Mouse (Mus musculus): ENCODE measurements at regions not wholly inside any gene's neighbourhood (a gene's known extent, or its start where the extent isn't known, plus 50 kb on each side); places are given as distances from the start of the nearest gene placed in this dataset.

GRCm38 (mm10) chr5:95864252-95864651, 88.5 kb downstream of the E330014E10Rik start:
- H3K27me3 ChIP-seq (ENCODE audit: control insufficient read depth, insufficient read depth, insufficient read length), result no peaks in the 10 kb centered on the region
- TF ChIP-seq CEBPB (IDR thresholded peaks at IDR 0.05; ENCODE audit: insufficient read depth, poor library complexity, severe bottlenecking) (no peak), SRF (IDR thresholded peaks at IDR 0.05; ENCODE audit: control insufficient read depth, insufficient read length, low read depth) (no peak), POLR2A (IDR thresholded peaks at IDR 0.05; ENCODE audit: insufficient read length, low read depth) (no peak), USF1 (IDR thresholded peaks at IDR 0.05; ENCODE audit: low read depth) (no peak), MYOG (IDR thresholded peaks at IDR 0.05; ENCODE audit: control insufficient read depth in 1 of 3, insufficient read depth in 1 of 3, insufficient read length in 2 of 3, low read depth in 2 of 3) (no peak), TCF3 (IDR thresholded peaks at IDR 0.05; ENCODE audit: insufficient read length, low read depth) (no peak), MAX (IDR thresholded peaks at IDR 0.05; ENCODE audit: low read depth) (no peak), POLR2AphosphoS2 (IDR thresholded peaks at IDR 0.05; ENCODE audit: insufficient read length, low read depth) (no peak)
- H3K36me3 ChIP-seq (ENCODE audit: control insufficient read depth, insufficient read depth), result no peaks in the 10 kb centered on the region
- no peak overlapping the region for H3K4me3 ChIP-seq
- H3K4me2 ChIP-seq (ENCODE audit: low read depth), result no peak overlapping the region
- H3K79me2 ChIP-seq (ENCODE audit: control insufficient read depth, insufficient read depth), result no peaks in the 10 kb centered on the region
- H3ac ChIP-seq (ENCODE audit: control insufficient read depth, insufficient read length), result no peak overlapping the region

- Histone ChIP-seq H3K27me3 (ENCODE audit: control insufficient read depth, insufficient read depth, insufficient read length) (no peaks in the 10 kb centered on the region), H3K4me3 (no peak overlapping the region), H3K4me2 (ENCODE audit: low read depth) (no peak overlapping the region), H3K79me2 (ENCODE audit: control insufficient read depth, insufficient read depth) (no peaks in the 10 kb centered on the region), H3ac (ENCODE audit: control insufficient read depth, insufficient read length) (no peak overlapping the region), H3K36me3 (ENCODE audit: control insufficient read depth, insufficient read depth) (no peaks in the 10 kb centered on the region)
- no peak for TF ChIP-seq MAX (IDR thresholded peaks at IDR 0.05; ENCODE audit: low read depth)
- no peak for TF ChIP-seq USF1 (IDR thresholded peaks at IDR 0.05; ENCODE audit: low read depth)
- no peak for TF ChIP-seq POLR2A (IDR thresholded peaks at IDR 0.05; ENCODE audit: insufficient read length, low read depth)
- TF ChIP-seq TCF3 (IDR thresholded peaks at IDR 0.05; ENCODE audit: insufficient read length, low read depth), result no peak
- TF ChIP-seq TCF12 (IDR thresholded peaks at IDR 0.05; ENCODE audit: insufficient read depth, poor library complexity, severe bottlenecking), result no peak
- no peak for TF ChIP-seq CEBPB (IDR thresholded peaks at IDR 0.05; ENCODE audit: insufficient read depth, poor library complexity, severe bottlenecking)
- no peak for TF ChIP-seq MYOD1 (IDR thresholded peaks at IDR 0.05; ENCODE audit: control insufficient read depth in 1 of 3, insufficient read length in 2 of 3, low read depth in 2 of 3)
- no peak for TF ChIP-seq REST (IDR thresholded peaks at IDR 0.05; ENCODE audit: insufficient read depth, insufficient read length)
- TF ChIP-seq E2F4 (IDR thresholded peaks at IDR 0.05; ENCODE audit: insufficient read depth), result no peak
- no peak for TF ChIP-seq POLR2AphosphoS2 (IDR thresholded peaks at IDR 0.05; ENCODE audit: insufficient read length, low read depth)
- TF ChIP-seq SRF (IDR thresholded peaks at IDR 0.05; ENCODE audit: control insufficient read depth, insufficient read length, low read depth), result no peak
- no peak for TF ChIP-seq MYOG (IDR thresholded peaks at IDR 0.05; ENCODE audit: control insufficient read depth in 1 of 3, insufficient read depth in 1 of 3, insufficient read length in 2 of 3, low read depth in 2 of 3)
Observed at GRCm38 (mm10) chr5:95864725-95865492, 89.1 kb downstream of the E330014E10Rik start.

GRCm38 (mm10) chr5:95865516-95865915, 89.7 kb downstream of the E330014E10Rik start:
- Histone ChIP-seq H3ac (ENCODE audit: control insufficient read depth, insufficient read length) (no peak overlapping the region), H3K79me2 (ENCODE audit: control insufficient read depth, insufficient read depth) (no peaks in the 10 kb centered on the region), H3K36me3 (ENCODE audit: control insufficient read depth, insufficient read depth) (no peaks in the 10 kb centered on the region), H3K27me3 (ENCODE audit: control insufficient read depth, insufficient read depth, insufficient read length) (no peaks in the 10 kb centered on the region), H3K4me3 (no peak overlapping the region), H3K4me2 (ENCODE audit: low read depth) (no peak overlapping the region)
- no peak for TF ChIP-seq E2F4 (IDR thresholded peaks at IDR 0.05; ENCODE audit: insufficient read depth)
- TF ChIP-seq MYOD1 (IDR thresholded peaks at IDR 0.05; ENCODE audit: control insufficient read depth in 1 of 3, insufficient read length in 2 of 3, low read depth in 2 of 3), result no peak
- TF ChIP-seq REST (IDR thresholded peaks at IDR 0.05; ENCODE audit: insufficient read depth, insufficient read length), result no peak
- TF ChIP-seq TCF12 (IDR thresholded peaks at IDR 0.05; ENCODE audit: insufficient read depth, poor library complexity, severe bottlenecking), result no peak
- no peak for TF ChIP-seq MAX (IDR thresholded peaks at IDR 0.05; ENCODE audit: low read depth)
- no peak for TF ChIP-seq CEBPB (IDR thresholded peaks at IDR 0.05; ENCODE audit: insufficient read depth, poor library complexity, severe bottlenecking)
- TF ChIP-seq USF1 (IDR thresholded peaks at IDR 0.05; ENCODE audit: low read depth), result no peak
- TF ChIP-seq POLR2AphosphoS2 (IDR thresholded peaks at IDR 0.05; ENCODE audit: insufficient read length, low read depth), result no peak
- no peak for TF ChIP-seq TCF3 (IDR thresholded peaks at IDR 0.05; ENCODE audit: insufficient read length, low read depth)
- TF ChIP-seq POLR2A (IDR thresholded peaks at IDR 0.05; ENCODE audit: insufficient read length, low read depth), result no peak
- no peak for TF ChIP-seq SRF (IDR thresholded peaks at IDR 0.05; ENCODE audit: control insufficient read depth, insufficient read length, low read depth)
- TF ChIP-seq MYOG (IDR thresholded peaks at IDR 0.05; ENCODE audit: control insufficient read depth in 1 of 3, insufficient read depth in 1 of 3, insufficient read length in 2 of 3, low read depth in 2 of 3), result no peak

GRCm38 (mm10) chr5:95866848-95867495, 89.8 kb upstream of the Cxcl13 start:
- no peak overlapping the region for H3K4me3 ChIP-seq
- no peak overlapping the region for H3K4me2 ChIP-seq (ENCODE audit: low read depth)
- no peaks in the 10 kb centered on the region for H3K79me2 ChIP-seq (ENCODE audit: control insufficient read depth, insufficient read depth)
- no peaks in the 10 kb centered on the region for H3K27me3 ChIP-seq (ENCODE audit: control insufficient read depth, insufficient read depth, insufficient read length)
- TF ChIP-seq MAX (IDR thresholded peaks at IDR 0.05; ENCODE audit: low read depth), result no peak
- TF ChIP-seq USF1 (IDR thresholded peaks at IDR 0.05; ENCODE audit: low read depth), result no peak
- no peak for TF ChIP-seq MYOG (IDR thresholded peaks at IDR 0.05; ENCODE audit: control insufficient read depth in 1 of 3, insufficient read depth in 1 of 3, insufficient read length in 2 of 3, low read depth in 2 of 3)
- no peak for TF ChIP-seq E2F4 (IDR thresholded peaks at IDR 0.05; ENCODE audit: insufficient read depth)
- no peak for TF ChIP-seq TCF12 (IDR thresholded peaks at IDR 0.05; ENCODE audit: insufficient read depth, poor library complexity, severe bottlenecking)
- no peak for TF ChIP-seq CEBPB (IDR thresholded peaks at IDR 0.05; ENCODE audit: insufficient read depth, poor library complexity, severe bottlenecking)
- TF ChIP-seq POLR2AphosphoS2 (IDR thresholded peaks at IDR 0.05; ENCODE audit: insufficient read length, low read depth), result no peak
- TF ChIP-seq SRF (IDR thresholded peaks at IDR 0.05; ENCODE audit: control insufficient read depth, insufficient read length, low read depth), result no peak
- no peak for TF ChIP-seq REST (IDR thresholded peaks at IDR 0.05; ENCODE audit: insufficient read depth, insufficient read length)
- TF ChIP-seq TCF3 (IDR thresholded peaks at IDR 0.05; ENCODE audit: insufficient read length, low read depth), result no peak
- no peak for TF ChIP-seq MYOD1 (IDR thresholded peaks at IDR 0.05; ENCODE audit: control insufficient read depth in 1 of 3, insufficient read length in 2 of 3, low read depth in 2 of 3)
- no peak for TF ChIP-seq POLR2A (IDR thresholded peaks at IDR 0.05; ENCODE audit: insufficient read length, low read depth)
- H3ac ChIP-seq (ENCODE audit: control insufficient read depth, insufficient read length), result no peak overlapping the region
- H3K36me3 ChIP-seq (ENCODE audit: control insufficient read depth, insufficient read depth), result no peaks in the 10 kb centered on the region

All from myocyte (in vitro differentiated cells).